Mouse (Mus musculus): ENCODE measurements around the gene Oosp3. TPM values are rescaled to one million over a fixed set of nuclear protein-coding genes. Genes with fewer than 3 reads are reported as not detected.

The Oosp3 gene
- polyA plus RNA-seq, 1 experiment from 2014 or later: not detected

DNA sequence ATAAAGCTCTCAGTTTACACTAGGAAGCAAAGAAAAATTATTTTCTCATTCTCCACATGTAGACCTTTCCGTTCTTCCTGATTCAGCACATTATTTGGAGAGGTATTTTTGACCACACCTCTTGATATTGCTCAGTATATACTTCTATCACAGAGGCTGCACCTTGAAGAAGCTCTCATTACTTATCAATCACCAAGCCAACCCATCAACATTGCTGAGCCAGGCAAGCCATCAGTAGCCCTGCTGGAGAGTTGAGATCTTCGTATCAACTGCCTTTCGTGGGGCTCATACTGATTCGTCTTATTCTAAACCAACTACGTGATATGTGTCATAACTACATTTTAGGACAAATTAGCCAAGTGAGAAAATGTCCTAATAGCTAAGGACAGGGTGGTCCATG, 30.4 kb downstream of the Oosp3 start:
- H3K9ac ChIP-seq: no peak overlapping the region
- ATAC-seq (ENCODE audit: insufficient number of reproducible peaks, insufficient read depth, low FRiP score, low TSS enrichment): no peak
- H3K4me3 ChIP-seq: no peak overlapping the region
- H3K4me2 ChIP-seq (replicated peaks): no peak overlapping the region
- H3K4me1 ChIP-seq: no peaks in the 10 kb centered on the region
- WGBS: 90% methylated on average over 5 of the region's 5 CpGs
- H3K27me3 ChIP-seq: no peaks in the 10 kb centered on the region
- no peaks in the 10 kb centered on the region for H3K36me3 ChIP-seq
- no peak overlapping the region for H3K27ac ChIP-seq
- H3K9me3 ChIP-seq: no peaks in the 10 kb centered on the region

DNA sequence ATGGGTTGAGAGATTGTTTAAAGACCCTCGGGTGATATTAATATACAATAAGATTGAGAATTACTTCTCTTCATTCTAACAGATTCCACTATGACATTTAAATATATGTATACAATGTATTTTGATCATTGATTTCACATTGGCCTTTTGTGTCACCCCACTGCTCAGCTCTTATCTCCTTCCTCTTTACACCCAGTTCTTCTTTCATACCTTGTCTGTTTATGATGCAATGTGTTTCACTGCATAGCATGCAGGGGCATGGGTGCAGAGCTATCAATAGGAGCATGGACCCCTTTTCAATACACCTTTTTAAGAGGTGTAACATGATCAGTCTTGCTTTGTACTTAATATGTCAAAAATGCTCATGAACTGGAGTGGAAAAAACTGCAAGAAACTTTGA, 33.4 kb downstream of the Oosp3 start:
- WGBS: 73% methylated on average over 1 of the region's 1 CpGs
- no peak overlapping the region for H3K4me2 ChIP-seq (replicated peaks)
- H3K27me3 ChIP-seq: no peaks in the 10 kb centered on the region
- no peaks in the 10 kb centered on the region for H3K4me1 ChIP-seq
- H3K9ac ChIP-seq: no peak overlapping the region
- no peak overlapping the region for H3K27ac ChIP-seq
- H3K36me3 ChIP-seq: no peaks in the 10 kb centered on the region
- ATAC-seq (ENCODE audit: insufficient number of reproducible peaks, insufficient read depth, low FRiP score, low TSS enrichment): no peak
- H3K9me3 ChIP-seq: no peaks in the 10 kb centered on the region
- no peak overlapping the region for H3K4me3 ChIP-seq

DNA sequence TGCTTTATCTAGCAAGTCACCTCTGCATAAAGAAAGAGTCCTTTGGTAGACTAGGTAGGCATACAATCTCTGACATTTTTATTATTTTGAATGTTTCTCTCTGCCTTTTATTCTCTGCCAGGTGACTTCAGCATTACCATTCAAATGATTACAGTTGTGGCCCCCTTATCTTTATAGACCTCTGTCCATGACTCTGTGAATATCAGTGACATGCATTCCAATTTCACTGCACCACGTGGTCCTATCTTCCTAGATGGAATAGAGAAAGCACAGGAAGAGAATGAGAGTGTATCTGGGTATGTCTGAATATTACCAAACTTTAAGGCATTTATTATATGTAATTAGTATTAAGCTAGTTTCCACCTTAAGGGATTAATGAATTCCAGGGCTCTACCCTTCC, 39.6 kb downstream of the Oosp3 start:
- 54% methylated on average over 1 of the region's 1 CpGs for WGBS
- Histone ChIP-seq H3K4me3 (no peak overlapping the region), H3K4me1 (no peaks in the 10 kb centered on the region), H3K27me3 (no peaks in the 10 kb centered on the region), H3K9ac (no peak overlapping the region), H3K4me2 (replicated peaks) (no peak overlapping the region), H3K27ac (no peak overlapping the region), H3K9me3 (no peaks in the 10 kb centered on the region), H3K36me3 (no peaks in the 10 kb centered on the region)
- no peak for ATAC-seq (ENCODE audit: insufficient number of reproducible peaks, insufficient read depth, low FRiP score, low TSS enrichment)

DNA sequence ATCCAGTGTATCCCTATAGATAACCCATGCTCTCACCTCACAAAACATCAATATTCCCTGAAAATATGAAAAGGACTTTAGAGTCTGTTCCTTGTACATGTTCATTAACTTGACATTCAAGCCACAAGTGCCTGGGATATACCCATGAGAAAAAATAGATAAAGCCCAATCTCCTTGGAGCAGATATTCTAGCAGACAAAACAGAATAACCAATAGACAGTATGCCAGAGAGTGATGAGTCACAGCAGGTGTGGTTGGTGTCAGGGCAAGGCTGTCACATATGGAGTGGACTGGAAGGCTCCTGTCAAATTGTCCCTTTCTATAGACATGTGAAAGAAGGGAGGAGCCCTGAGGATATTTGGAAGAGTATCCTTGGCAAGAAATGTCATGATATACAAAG, 48.8 kb downstream of the Oosp3 start:
- Histone ChIP-seq H3K36me3 (no peaks in the 10 kb centered on the region), H3K27me3 (no peaks in the 10 kb centered on the region), H3K4me2 (replicated peaks) (no peak overlapping the region), H3K4me1 (no peaks in the 10 kb centered on the region), H3K9ac (no peak overlapping the region), H3K4me3 (no peak overlapping the region), H3K9me3 (no peaks in the 10 kb centered on the region), H3K27ac (no peak overlapping the region)
- no peak for ATAC-seq (ENCODE audit: insufficient number of reproducible peaks, insufficient read depth, low FRiP score, low TSS enrichment)

DNA sequence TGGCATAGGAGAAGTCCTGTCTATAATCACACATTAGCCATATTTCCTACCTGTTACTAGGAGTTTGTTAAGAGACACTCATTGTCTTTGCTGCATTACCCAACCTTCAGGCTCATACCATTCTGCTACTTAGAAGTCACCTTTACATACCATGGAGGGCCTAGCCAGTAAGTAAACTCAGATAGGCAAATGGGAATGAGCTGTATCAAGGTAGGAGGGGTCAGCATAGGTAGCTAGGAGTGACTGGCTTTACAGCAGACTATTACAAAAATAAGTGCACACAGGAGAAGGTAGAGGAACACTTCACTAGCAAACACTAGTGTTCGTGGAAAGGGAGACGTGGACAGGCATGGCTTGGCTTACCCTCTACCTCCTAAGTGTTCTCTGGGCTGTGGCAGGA, 50.4 kb downstream of the Oosp3 start, which contains the start of gene Gif:
Gif (plus strand) TSS at position 257 of the 400 bp plus-strand sequence.
- Histone ChIP-seq H3K4me1 (no peaks in the 10 kb centered on the region), H3K4me2 (replicated peaks) (no peak within 1 kb of the TSS), H3K4me3 (no peak within 1 kb of the TSS), H3K9ac (no peak within 1 kb of the TSS), H3K27me3 (no peaks in the 10 kb centered on the region), H3K9me3 (no peaks in the 10 kb centered on the region), H3K27ac (no peak within 1 kb of the TSS), H3K36me3 (no peaks in the 10 kb centered on the region)
- 89% methylated on average over 2 of the region's 2 CpGs for WGBS
- ATAC-seq (ENCODE audit: insufficient number of reproducible peaks, insufficient read depth, low FRiP score, low TSS enrichment): no peak

Other genes starting within 250 kb of the Oosp3 start
- gene Ms4a6c, start 227.7 kb upstream of the Oosp3 start, polyA plus RNA-seq (2016; fragmentation: Nextera tagmentation; extraction: Ambion mirVana): 2.4 and 3.7 TPM in 2 replicates
- not detected in 2 replicates for gene Gm8369, start 211.1 kb upstream of the Oosp3 start, polyA plus RNA-seq (2016; fragmentation: Nextera tagmentation; extraction: Ambion mirVana)
- 1.8 and 3.1 TPM in 2 replicates for gene Ms4a6b, start 180.5 kb upstream of the Oosp3 start, polyA plus RNA-seq (2016; fragmentation: Nextera tagmentation; extraction: Ambion mirVana)
- 0.98 and 1.6 TPM in 2 replicates for gene Ms4a4d, start 160.3 kb upstream of the Oosp3 start, polyA plus RNA-seq (2016; fragmentation: Nextera tagmentation; extraction: Ambion mirVana)
- gene Ms4a6d, start 92.2 kb upstream of the Oosp3 start, polyA plus RNA-seq (2016; fragmentation: Nextera tagmentation; extraction: Ambion mirVana): 1.6 and 3.0 TPM in 2 replicates
- 0.22 TPM in 1 of 2 replicates, not detected in the other for gene Ms4a2, start 73.3 kb upstream of the Oosp3 start, polyA plus RNA-seq (2016; fragmentation: Nextera tagmentation; extraction: Ambion mirVana)
- gene Ms4a3, start 56.2 kb upstream of the Oosp3 start, polyA plus RNA-seq (2016; fragmentation: Nextera tagmentation; extraction: Ambion mirVana): not detected in 2 replicates
- not detected in 2 replicates for gene Oosp2, start 36.5 kb upstream of the Oosp3 start, polyA plus RNA-seq (2016; fragmentation: Nextera tagmentation; extraction: Ambion mirVana)
- not detected in 2 replicates for gene Oosp1, start 5.9 kb upstream of the Oosp3 start, polyA plus RNA-seq (2016; fragmentation: Nextera tagmentation; extraction: Ambion mirVana)
- not detected in 2 replicates for gene Gif, start 50.5 kb downstream of the Oosp3 start, polyA plus RNA-seq (2016; fragmentation: Nextera tagmentation; extraction: Ambion mirVana)
- gene Mrpl16, start 73.3 kb downstream of the Oosp3 start, polyA plus RNA-seq (2016; fragmentation: Nextera tagmentation; extraction: Ambion mirVana): 45.6 and 48.1 TPM in 2 replicates
- 8.4 and 9.0 TPM in 2 replicates for gene Stx3, start 122.3 kb downstream of the Oosp3 start, polyA plus RNA-seq (2016; fragmentation: Nextera tagmentation; extraction: Ambion mirVana)
- gene Olfr1417, start 142.2 kb downstream of the Oosp3 start, polyA plus RNA-seq (2016; fragmentation: Nextera tagmentation; extraction: Ambion mirVana): not detected in 2 replicates
- not detected in 2 replicates for gene Olfr1418, start 164.0 kb downstream of the Oosp3 start, polyA plus RNA-seq (2016; fragmentation: Nextera tagmentation; extraction: Ambion mirVana)
- gene Olfr1419, start 178.1 kb downstream of the Oosp3 start, polyA plus RNA-seq (2016; fragmentation: Nextera tagmentation; extraction: Ambion mirVana): not detected in 2 replicates
- 0.14 and 0.15 TPM in 2 replicates for gene Olfr1420, start 189.5 kb downstream of the Oosp3 start, polyA plus RNA-seq (2016; fragmentation: Nextera tagmentation; extraction: Ambion mirVana)
- gene Patl1, start 215.3 kb downstream of the Oosp3 start, polyA plus RNA-seq (2016; fragmentation: Nextera tagmentation; extraction: Ambion mirVana): 19.4 and 20.6 TPM in 2 replicates

All from embryonic facial prominence, embryonic 12.5 days (tissue).